Mouse (Mus musculus) liver (tissue): Measurements from ENCODE around the gene Abcc4.

Experiments used
- DNase-seq: peaks from one replicate; pipeline ENCODE4 v3.0.0-alpha.2; 2020; ENCODE audit warnings: mixed read lengths

The Abcc4 gene

DNA sequence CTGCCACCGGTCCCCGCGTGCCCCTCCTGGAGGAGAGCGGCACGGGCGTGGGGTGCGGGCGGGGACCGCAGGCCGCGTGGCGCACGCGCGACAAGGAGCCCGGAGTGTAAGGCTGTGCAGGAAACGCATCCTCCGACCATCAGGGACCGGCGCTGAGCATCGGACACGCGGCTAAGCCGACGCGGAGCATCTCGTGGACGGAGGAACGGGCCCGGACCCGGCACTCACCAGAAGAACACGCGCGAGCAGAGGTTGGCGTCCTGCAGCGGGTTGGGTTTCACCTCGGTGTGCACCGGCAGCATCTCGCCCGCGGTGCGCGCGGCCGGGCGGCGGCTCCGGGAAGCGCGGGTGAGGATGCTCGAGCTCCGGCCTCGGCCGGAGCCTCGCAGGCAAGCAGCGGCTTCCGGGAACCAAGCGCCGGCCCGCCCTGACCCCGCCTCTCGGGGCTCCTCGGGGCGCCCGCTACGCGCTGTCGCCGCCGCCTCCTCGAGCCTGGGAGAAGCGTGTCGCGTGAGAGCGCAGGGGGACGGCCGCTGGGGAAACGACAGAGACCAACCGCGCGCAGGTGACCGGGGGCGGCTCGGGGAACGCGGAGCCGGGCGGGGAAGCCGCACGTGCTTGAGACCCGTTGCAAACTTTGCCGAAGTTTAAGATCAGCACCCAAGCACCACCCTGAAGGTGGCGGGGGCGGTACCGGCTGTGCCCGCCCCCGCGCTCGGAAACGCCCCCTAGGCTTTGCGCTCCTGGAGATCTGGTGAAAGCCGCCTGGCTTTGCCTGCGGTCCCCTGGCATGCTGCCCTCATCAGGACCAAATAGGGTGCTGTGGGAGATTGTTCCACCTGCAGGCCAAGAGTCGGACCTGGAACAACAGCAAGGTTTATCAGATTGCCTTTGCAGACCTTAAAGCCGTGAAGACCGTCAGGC lies at the start of gene Abcc4:
TSS of gene Abcc4 (minus strand) at position 412 of the 924 bp plus-strand sequence.
- DNase-seq = peak; percentile 88

DNA sequence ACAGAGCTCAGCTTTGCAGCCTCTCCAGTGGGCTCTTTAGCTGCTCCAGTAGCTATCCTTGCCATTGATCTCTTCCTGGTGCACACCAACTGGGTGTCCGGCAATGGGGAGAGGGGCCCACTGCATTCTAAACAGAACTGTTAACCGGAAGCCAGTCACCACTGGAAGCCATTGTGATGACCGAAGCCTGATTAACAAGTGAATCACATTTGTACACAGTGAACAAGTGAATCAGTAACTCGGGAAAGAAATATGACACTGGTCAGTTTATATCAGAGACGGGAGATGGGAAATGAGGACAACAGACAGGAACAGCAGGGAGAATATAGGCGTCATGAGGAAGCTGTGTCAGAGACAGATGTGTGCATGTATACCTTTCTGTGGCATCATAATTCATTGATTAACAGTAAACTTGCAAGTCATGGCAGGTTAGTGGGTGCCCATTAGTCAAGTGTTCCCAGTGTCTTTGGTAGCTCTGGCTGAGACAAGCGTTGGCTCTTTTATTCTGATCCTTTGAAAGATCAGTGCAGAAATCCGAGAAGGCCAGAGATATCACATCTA lies 45.3 kb upstream of the Abcc4 start:
- no peak for DNase-seq

DNA sequence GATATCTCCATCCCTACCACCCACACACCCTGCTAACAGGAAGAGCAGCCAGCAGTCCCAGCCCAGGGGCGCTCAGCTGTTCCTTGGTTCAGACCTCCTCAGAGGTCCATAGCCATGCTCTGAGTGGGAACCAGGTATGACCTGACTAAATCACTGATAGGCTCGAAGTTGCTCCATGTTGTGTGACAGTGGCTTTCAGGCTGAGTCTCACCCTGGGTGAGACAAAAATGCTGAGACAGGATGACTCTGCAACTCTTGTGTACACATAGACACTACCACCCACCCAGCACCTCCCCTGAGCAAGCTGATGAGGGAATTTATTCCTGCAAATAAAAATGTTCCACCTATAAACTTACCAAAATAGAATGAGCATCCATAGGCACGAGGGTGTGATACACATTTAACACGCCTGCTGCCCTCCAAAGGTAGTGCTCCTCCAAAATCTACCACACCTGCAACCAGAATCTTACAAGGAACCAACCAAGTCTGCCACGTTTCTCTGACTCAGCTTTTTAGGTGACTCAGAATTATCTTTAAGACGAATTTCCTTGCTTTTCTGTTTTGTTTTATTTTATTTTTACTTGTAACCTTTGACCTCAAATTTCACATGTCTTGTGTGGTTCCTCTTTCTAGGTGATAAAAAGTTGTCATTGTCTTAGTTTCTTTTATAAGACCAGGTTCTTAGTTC lies 44.6 kb upstream of the Abcc4 start:
- peak; percentile 80 for DNase-seq

DNA sequence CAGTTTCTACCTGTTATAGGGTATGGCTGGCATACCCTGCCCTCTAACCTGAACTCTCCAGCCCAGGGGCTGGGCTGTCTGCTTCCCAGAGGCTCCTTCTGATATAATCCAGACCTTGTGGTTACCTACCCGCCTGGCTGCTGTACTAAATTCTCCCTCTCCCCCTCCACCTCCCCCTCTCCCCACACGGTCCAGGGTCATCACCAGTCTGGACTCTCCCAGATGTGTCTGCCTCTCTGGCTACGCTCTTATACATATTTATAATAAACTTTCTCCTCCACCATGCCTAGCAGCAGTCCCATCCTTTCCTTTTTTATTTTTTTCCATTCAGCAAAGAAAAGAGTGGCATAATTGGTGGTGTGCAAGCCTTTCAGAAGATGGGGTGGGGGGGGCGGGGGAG lies 43.7 kb upstream of the Abcc4 start:
- no peak for DNase-seq

DNA sequence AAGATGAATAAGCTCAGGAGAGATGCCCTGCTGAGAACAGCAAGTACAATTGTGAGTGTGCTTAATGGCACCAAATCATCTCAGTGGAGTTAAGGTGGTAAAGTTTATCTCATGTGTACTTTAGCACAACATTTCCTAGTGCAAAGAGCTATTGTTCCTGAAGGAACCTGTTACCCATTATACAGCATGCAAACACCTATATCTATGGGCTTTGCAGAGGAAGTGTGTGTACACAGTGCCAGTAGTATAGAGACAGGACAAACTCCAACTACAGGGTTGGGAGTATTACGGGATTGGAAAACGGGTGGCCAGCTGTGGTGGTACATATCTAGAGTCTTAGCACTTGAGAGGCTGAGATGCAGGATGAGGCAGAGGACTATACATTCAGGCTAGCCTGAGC lies 43.0 kb upstream of the Abcc4 start:
- no peak for DNase-seq

DNA sequence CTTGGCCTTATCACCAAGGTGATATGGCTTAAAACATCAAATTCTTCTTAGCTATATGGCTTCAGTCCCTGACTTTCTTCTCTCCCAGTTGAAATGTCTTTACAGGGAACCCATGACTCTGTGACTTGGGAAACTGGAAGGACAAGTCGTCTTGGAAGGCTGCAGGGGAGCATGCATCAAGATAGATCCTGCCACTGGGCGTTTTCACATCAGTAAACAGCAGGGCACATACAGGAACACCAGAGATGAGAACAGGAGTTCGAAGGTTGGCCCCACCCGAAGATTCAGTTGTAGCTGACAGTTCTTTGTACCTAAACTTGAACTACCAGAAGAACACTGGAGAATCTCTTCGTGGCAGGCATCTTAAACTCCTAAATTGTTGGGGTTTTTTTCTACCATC lies 36.8 kb upstream of the Abcc4 start:
- DNase-seq = no peak

DNA sequence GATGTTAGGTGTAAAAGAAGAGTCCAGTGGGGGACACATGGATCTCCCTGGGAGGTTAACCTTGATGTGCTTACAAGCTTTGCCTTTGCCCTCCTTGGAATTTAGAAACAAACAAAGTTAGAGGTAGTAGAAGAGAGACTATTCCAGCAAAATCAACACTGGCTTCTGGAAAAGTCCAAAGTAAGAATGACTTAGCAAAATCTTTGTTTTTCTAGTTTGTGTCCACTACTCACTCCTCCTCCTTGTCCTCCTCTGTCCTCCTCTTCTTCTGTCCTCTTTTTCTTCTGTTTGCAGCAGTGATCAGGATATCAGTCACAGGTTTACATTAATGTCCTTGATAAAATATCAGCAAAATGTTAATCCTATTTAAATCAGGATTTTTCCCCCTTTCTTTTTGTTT lies 35.8 kb upstream of the Abcc4 start:
- no peak for DNase-seq

DNA sequence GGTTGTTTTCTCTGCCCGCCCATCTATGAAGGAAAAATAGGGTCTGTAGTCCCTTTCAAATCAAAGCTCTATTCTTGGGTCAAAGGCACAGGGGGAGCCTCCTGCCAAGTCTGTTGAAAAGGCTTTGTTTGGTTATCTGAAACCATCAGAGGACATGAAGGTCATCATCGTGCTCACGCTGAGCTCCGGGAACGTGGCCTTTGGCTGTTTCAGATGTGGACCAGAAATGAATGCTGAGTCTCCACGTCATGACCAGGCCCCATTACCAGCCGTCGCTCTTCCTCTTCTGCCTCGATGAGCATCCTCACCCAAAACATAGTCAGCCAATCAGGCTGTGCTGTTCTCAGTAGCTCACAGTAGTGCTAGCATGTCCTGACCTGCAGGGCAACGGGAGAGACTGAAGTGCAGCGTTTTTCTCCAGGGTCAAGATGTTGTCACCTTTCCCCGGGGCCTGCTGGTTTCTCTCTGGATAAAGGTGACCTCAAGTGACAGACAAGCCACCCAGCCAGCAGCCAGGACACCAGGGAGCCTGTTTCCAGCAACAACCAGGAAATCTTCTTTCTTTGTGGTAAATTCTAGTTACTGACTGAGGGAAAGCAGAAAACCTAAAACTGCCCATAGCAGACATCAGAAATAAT lies 31.4 kb upstream of the Abcc4 start:
- DNase-seq = no peak

DNA sequence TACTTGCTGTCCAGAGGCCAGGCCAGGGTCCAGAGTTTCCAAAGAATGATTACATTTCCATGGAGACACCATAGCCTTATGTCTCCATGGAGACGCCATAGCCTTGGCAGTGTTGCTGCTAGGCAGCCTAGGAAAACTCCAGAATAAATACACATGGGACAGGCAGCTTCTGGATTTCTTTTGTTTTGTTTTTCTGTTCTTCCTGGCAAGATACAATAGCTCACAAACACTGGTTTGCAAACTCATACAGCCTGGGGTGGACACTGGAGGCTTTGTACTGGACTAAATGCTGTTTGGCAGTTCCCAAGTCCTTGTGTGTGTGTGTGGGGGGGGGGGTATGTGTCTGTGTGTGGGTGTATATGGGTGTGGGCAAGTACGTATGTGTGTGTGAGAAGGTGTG lies 29.1 kb upstream of the Abcc4 start:
- no peak for DNase-seq

DNA sequence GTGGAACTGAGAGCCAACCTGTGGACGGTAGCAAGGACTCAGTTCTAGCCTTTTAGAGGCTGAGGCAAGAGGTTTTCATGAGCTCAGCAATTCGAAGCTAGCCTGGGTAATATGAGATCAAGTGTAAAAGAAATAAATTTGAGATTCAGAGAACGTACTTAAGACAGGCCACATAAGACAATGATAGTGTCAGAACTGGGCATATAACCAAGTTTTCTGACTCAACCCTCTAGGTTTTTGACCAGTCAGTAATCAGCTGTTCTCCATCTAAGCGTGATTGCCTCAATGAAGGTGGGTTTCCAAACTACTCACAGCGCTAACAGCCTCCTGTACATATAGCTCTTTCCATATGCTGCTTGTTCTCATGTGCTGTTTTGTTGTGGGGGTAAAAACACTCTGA lies 27.1 kb upstream of the Abcc4 start:
- DNase-seq = no peak

DNA sequence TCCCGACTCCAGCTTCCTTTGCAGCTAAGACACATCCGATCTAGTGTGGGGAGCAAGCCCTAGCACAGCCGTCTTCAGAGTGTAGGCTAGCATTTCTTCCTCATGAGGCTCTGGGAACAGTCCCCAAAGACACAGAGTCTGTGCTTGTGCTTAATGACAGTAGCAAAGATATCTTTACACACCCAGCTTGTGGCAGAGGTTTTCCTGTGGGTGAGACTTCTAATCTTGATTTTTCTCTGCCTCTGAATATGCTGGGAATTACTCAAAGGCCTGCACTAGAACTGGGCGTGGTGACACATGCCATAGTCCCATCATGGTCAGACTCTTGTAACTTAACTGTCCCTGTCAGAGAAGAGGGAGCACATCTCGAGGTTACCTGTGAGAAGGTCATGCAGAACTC lies 24.6 kb upstream of the Abcc4 start:
- DNase-seq = no peak

DNA sequence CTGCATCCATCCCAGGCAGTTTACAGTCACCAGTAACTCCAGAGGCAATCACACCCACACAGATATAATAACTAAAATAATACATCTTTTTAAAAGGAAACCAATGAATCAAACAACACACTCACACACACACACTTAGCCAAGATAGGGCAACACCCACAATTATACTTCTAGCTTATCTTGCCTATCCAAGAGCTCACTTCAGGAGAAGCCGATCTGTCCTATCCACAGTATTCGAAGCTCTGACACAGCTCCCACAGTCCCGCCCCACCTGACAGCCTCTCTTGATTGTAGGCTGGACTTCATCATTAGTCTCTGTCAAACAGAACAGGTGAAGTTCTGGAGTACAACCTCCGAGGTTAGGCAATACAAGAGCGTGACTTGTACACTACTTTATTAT lies 19.4 kb upstream of the Abcc4 start:
- no peak for DNase-seq

DNA sequence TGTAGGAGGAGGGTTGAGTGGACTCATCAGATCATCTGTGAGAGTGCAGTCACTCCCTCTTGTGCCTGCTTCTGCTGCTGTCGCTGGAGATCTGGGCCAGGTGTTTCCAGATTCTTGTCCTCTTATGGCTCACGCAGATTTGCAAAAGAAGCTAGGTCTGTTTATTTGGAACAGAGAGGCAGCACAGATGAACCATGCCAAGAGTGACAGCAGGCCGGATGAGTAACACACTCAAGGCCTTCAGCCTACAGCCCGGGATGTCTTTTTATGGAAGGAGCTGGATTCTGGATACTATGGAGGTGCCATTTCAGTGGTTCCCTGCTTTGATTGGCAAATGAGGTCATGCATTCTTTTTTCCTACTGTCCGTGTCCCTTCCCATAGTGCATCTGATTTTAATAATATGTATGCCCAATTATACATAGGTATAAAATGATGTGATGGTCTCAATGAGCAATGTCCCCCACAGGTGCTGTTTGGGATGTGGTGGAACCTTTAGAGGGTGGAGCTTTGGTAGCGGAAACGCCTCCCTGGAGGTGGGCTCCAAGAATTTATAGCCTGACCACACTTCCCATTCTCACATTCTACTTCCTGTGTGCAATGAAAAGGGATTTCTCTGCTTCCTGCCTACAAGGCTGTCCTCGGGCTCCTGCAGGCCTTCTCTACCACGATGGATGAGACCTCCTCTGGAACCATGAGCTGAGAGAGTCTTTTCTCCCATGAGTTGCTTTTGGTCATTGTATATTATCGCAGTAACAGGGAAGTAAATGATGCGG lies 18.1 kb upstream of the Abcc4 start:
- no peak for DNase-seq

DNA sequence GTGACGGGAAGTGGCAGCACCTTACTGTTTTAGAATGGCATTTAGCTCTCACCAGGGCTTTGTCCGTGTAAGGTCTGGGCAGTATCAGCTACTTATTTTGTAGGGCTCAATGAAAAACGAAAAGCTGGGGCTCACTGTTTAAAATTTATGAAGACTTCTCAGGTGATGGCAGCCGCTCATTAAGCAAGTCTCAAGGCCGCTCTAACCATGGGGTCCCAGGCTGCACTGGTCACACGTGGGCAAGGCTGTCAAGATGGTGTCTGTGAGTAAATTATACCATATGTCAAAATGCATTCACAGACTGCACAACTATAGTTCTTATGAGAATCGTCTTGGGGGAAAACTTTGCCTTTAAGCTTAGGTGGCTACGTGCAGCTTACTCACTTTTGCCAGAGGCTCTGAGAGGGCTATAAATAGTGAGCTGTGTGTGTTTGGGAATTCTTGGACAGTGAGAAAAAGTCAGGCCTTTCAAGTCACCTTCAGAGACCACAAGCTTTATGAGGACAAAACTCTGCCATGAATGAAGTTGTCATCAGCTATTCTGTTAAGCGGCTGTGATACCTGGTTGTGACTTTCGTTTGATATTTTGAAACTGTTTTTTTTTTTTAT lies 13.7 kb upstream of the Abcc4 start:
- no peak for DNase-seq

DNA sequence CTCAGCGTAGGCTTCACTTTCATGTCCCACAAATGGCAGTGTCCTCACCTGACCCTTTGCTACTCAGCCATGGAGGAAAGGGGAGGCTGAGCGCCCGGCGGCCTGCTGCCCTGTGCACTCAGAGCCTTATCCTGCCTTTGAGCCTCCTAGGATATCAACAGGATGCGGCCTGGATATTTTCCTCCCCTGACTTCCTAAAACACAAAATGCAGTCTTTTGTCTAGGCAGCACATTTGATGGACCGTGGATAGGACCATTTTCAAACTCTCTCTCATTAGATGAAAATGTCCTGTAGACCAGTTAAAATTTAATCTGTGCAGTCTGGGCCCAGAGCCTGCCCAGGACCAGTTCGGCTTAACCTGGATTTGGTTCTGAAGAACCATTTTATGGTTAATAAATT lies 12.6 kb upstream of the Abcc4 start:
- no peak for DNase-seq

DNA sequence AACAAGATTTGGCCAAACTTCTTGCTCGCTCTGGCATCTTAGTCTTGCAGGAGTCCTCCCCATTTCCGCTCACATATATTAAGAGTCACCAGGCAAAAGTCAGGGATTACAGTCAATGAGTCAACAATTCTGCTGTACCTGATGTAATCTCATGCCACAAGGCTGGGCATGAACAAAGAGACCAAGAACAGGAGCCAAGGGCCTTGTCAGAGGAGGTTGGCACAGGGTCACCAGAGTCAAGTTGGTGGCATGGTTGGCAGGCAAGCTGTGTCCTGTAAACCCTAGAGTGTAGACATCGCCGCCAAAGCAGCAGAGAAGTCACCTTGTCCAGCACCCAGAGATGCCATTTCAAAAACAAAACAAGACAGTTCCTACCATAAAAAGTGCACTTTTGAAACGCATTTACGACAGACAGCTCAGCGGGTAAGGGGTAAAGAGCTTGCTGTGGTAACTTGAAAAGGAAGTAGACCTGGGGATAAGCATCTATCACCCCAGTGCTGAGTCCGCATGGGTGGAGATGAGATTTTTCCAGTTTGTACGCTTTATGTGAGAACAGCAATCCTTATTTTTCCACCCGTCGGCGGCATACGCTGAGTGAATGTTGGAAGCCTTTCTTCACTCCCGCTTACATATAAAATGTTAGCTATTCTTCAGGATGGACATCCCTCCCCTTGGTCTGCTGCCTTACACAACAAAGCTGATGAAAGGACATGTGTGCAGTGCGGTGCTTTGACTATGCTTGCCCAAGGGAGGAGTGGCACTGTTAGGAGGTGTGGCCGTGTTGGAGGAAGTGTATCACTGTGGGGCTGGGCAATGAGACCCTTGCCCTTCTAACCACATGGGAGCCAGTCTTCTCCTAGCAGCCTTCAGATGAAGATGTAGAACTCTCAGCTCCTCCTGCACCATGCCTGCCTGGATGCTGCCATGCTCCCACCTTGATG lies 10.6 kb upstream of the Abcc4 start:
- DNase-seq = no peak

DNA sequence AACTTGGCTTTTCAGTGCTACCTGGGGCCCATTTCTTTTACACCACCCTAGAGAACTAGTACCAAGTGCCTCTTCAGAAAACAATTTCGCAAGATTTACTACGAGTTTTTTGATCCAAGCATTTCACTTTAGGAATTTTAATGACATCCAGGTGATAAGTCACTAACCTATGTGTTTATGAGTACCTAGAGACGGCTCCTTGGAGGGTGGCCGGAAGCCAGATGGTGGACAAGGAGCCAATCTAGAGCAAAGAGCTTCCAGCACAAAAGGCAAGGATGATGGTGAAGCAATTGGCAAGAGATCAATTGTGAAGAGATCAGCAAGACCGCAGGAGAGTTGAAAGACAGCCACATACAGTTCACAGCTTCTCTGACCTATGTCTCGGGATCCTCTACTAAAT lies 8.7 kb upstream of the Abcc4 start:
- DNase-seq = no peak

DNA sequence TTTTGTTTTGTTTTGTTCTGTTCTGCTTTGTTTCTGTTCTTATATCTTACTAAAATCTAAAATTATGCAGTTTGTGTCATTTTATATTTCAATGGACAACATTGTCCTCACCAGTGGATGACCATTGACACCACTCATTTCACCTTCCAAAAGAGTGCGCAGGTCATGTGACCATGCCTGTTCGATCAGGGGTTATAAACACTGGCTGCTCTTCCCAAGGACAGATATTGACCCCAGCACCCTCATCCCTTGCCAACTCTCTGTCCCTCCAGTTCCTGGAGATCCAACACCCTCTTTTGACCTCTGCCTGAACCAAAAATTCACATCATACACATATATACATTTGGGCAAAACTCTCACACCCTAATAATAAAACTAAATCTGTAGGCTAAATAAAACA lies 8.3 kb upstream of the Abcc4 start:
- no peak for DNase-seq

DNA sequence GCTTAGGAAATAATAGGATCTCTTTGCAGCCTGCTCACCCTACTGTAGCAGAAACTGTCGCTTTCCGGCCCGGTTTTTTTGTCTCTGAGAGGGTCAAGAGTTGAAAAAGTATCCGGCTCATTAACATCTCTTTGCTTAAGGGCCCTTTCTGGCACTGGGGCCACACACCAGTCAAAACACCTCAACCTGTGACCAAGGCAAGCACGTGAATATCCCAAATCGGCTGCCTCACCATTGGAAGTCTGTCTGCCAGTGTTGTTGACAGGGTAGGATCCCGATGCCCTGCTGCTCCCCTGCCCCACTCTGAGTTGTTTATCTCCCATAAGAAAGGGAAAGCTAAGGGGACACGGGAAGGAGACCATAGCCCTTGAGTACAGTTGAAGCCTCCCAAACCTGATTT lies 7.8 kb upstream of the Abcc4 start:
- no peak for DNase-seq

DNA sequence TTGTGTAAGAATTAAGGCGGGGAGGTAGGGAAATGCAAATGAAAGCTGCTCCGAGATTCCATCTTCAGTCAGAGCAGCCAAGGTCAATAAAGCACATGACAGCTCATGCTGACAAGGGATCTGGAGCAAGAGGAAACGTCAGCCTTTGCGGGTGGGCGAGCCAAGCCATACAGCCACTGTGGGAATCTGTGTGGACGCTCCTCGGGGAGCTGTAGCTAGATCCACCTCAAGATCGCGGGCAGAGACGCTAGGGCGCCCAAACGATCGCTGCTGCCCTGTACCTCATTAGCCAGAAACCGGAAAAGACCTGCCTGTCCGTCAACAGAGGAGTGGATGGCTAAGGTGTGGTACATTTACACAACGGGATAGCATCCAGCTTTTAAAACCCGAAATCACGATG lies 7.4 kb upstream of the Abcc4 start:
- DNase-seq = no peak

DNA sequence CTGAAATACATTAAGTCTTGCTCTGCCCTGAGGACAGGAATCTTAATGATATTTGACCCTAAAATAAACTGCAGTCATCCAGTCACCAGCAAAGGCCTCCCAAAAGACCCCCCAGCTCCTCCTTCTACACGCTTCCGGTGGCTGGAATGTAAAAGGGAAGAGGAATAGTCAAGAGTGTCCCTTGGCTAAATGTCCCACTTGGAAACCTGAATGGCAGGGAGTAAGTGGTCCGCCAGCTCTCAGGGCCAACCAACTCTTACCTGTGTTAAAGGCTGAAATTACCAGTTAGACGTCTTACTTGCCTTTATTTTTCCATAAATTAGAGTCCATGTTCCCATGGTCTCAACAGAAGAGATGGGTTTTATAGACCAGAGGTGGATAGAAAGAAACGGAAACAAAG lies 6.9 kb upstream of the Abcc4 start:
- no peak for DNase-seq
